Mouse (Mus musculus) CH12.LX (cell line): ENCODE data around the gene Rccd1. TPM values are rescaled to one million over a fixed set of nuclear protein-coding genes. Genes with fewer than 3 reads are reported as not detected.

Source experiments
- DNase-seq: peaks from one replicate; pipeline ENCODE4 v3.0.0-alpha.2; 2013; ENCODE audit errors: extremely low read depth
- H3K27ac ChIP-seq: 2 replicates; pipeline ENCODE4 v1.5.1; 2012; ENCODE audit warnings: low read depth, mild to moderate bottlenecking, control low read depth, moderate library complexity; ENCODE audit not compliant: insufficient read depth
- H3K27me3 ChIP-seq: replicated peaks from 2 replicates; pipeline ENCODE3; 2012; ENCODE audit warnings: inconsistent platforms
- H3K36me3 ChIP-seq, 2 experiments: replicated peaks in 1 of 2; 2 replicates each; pipeline versions ENCODE3 to v1.6.1; 2012; ENCODE audit warnings: inconsistent platforms in 1 of 2, low read length in 1 of 2, mild to moderate bottlenecking in 1 of 2, mixed read lengths in 1 of 2, moderate library complexity in 1 of 2; ENCODE audit not compliant: control insufficient read depth in 1 of 2, insufficient read depth in 1 of 2
- H3K4me1 ChIP-seq, 2 experiments: 2 replicates each; pipeline ENCODE4 v1.6.1; 2012; ENCODE audit warnings: inconsistent platforms in 1 of 2, moderate library complexity in 1 of 2; ENCODE audit not compliant: insufficient read depth in 2 of 2, control insufficient read depth in 1 of 2
- H3K4me2 ChIP-seq: 2 replicates; pipeline ENCODE4 v1.6.1; 2012; ENCODE audit warnings: low read depth, mild to moderate bottlenecking, control low read depth; ENCODE audit not compliant: poor library complexity, insufficient read depth, severe bottlenecking
- H3K4me3 ChIP-seq, 3 experiments: fragments of 150-350 bp in 1 of 3; sonication (generic) in 1 of 3; replicated peaks in 1 of 3; 2 replicates each; pipeline versions ENCODE3 to v1.5.1; 2011 to 2012; ENCODE audit warnings: low read depth in 2 of 3, low read length in 2 of 3, mild to moderate bottlenecking in 2 of 3, moderate library complexity in 2 of 3, control low read depth in 1 of 3, improper control_type of control experiment in 1 of 3, inconsistent platforms in 1 of 3, mixed read lengths in 1 of 3; ENCODE audit not compliant: poor library complexity in 1 of 3
- H3K79me2 ChIP-seq: replicated peaks from 2 replicates; pipeline ENCODE4 v1.6.1; 2012; ENCODE audit warnings: mild to moderate bottlenecking, moderate library complexity; ENCODE audit not compliant: control insufficient read depth, poor library complexity, insufficient read depth, severe bottlenecking; ENCODE audit errors: extremely low read depth
- H3K9ac ChIP-seq: 2 replicates; pipeline ENCODE4 v1.6.1; 2012; ENCODE audit warnings: low read depth, mild to moderate bottlenecking, control low read depth, moderate library complexity; ENCODE audit not compliant: insufficient read depth
- H3K9me3 ChIP-seq: replicated peaks from 2 replicates; pipeline ENCODE3; 2012; ENCODE audit warnings: low read length, inconsistent platforms, mixed read lengths
- BHLHE40 ChIP-seq: IDR thresholded peaks from 2 replicates; pipeline ENCODE4 v1.6.1; 2011; ENCODE audit warnings: mild to moderate bottlenecking, low read depth, low read length, improper control_type of control experiment
- CHD1 ChIP-seq: IDR thresholded peaks from 2 replicates; pipeline ENCODE4 v1.6.1; 2012; ENCODE audit warnings: low read depth, low read length, improper control_type of control experiment, inconsistent platforms
- CHD2 ChIP-seq: IDR thresholded peaks from 2 replicates; pipeline ENCODE4 v1.6.1; 2011; ENCODE audit warnings: low read length, improper control_type of control experiment
- CTCF ChIP-seq, 2 experiments: IDR thresholded peaks in 1 of 2; conservative IDR thresholded peaks in 1 of 2; 2 replicates each; pipeline ENCODE4 v1.5.1; 2011 to 2012; ENCODE audit warnings: low read depth in 2 of 2, low read length in 2 of 2, improper control_type of control experiment in 1 of 2, inconsistent platforms in 1 of 2, mild to moderate bottlenecking in 1 of 2, moderate library complexity in 1 of 2
- E2F4 ChIP-seq: IDR thresholded peaks from 2 replicates; pipeline ENCODE4 v1.6.1; 2011; ENCODE audit warnings: low read depth, low read length, improper control_type of control experiment; ENCODE audit not compliant: insufficient replicate concordance
- ELF1 ChIP-seq: IDR thresholded peaks from 2 replicates; pipeline ENCODE4 v1.6.1; 2014; ENCODE audit warnings: low read depth, mild to moderate bottlenecking, inconsistent platforms, low read length, improper control_type of control experiment
- ETS1 ChIP-seq: conservative IDR thresholded peaks from 2 replicates; pipeline ENCODE4 v1.6.1; 2012; ENCODE audit warnings: low read depth, mild to moderate bottlenecking, inconsistent platforms, low read length, improper control_type of control experiment, moderate library complexity
- GABPA ChIP-seq: IDR thresholded peaks from 2 replicates; pipeline ENCODE4 v1.6.1; 2012; ENCODE audit warnings: low read depth, low read length, improper control_type of control experiment, inconsistent platforms; ENCODE audit not compliant: insufficient replicate concordance
- HCFC1 ChIP-seq: IDR thresholded peaks from 2 replicates; pipeline ENCODE4 v1.6.1; 2012; ENCODE audit warnings: low read depth, mild to moderate bottlenecking, inconsistent platforms, low read length, improper control_type of control experiment
- JUND ChIP-seq: conservative IDR thresholded peaks from 2 replicates; pipeline ENCODE4 v1.6.1; 2011; ENCODE audit warnings: low read depth, low read length, improper control_type of control experiment
- MAFK ChIP-seq: IDR thresholded peaks from 2 replicates; pipeline ENCODE4 v1.6.1; 2011; ENCODE audit warnings: low read length, improper control_type of control experiment; ENCODE audit not compliant: insufficient replicate concordance
- MEF2A ChIP-seq: IDR thresholded peaks from 2 replicates; pipeline ENCODE4 v1.6.1; 2014; ENCODE audit warnings: low read depth, mild to moderate bottlenecking, inconsistent platforms, low read length, improper control_type of control experiment, borderline replicate concordance
- MXI1 ChIP-seq: IDR thresholded peaks from 2 replicates; pipeline ENCODE4 v1.6.1; 2011; ENCODE audit warnings: mild to moderate bottlenecking, low read depth, low read length, improper control_type of control experiment
- MYC ChIP-seq: IDR thresholded peaks from 2 replicates; pipeline ENCODE4 v1.6.1; 2011; ENCODE audit warnings: low read depth, mild to moderate bottlenecking, improper control_type of control experiment, low read length
- NRF1 ChIP-seq: IDR thresholded peaks from 2 replicates; pipeline ENCODE4 v1.6.1; 2014; ENCODE audit warnings: low read depth, mild to moderate bottlenecking, inconsistent platforms, low read length, improper control_type of control experiment, moderate library complexity
- PAX5 ChIP-seq: IDR thresholded peaks from 2 replicates; pipeline ENCODE4 v1.6.1; 2012; ENCODE audit warnings: low read length, inconsistent platforms, mixed read lengths
- POLR2A ChIP-seq: IDR thresholded peaks from 2 replicates; pipeline ENCODE4 v1.6.1; 2011; ENCODE audit warnings: low read depth, mild to moderate bottlenecking, improper control_type of control experiment, low read length
- POLR2AphosphoS2 ChIP-seq: IDR thresholded peaks from 2 replicates; pipeline ENCODE4 v1.6.1; 2011; ENCODE audit warnings: low read depth, low read length, improper control_type of control experiment
- RCOR1 ChIP-seq: conservative IDR thresholded peaks from 2 replicates; pipeline ENCODE4 v1.6.1; 2012; ENCODE audit warnings: low read depth, mild to moderate bottlenecking, inconsistent platforms, low read length, improper control_type of control experiment
- SIN3A ChIP-seq: IDR thresholded peaks from 2 replicates; pipeline ENCODE4 v1.6.1; 2012; ENCODE audit warnings: low read length, improper control_type of control experiment, inconsistent platforms
- UBTF ChIP-seq: IDR thresholded peaks from 2 replicates; pipeline ENCODE4 v1.6.1; 2012; ENCODE audit warnings: low read depth, mild to moderate bottlenecking, inconsistent platforms, low read length, improper control_type of control experiment, moderate library complexity
- USF1 ChIP-seq: IDR thresholded peaks from 2 replicates; pipeline ENCODE4 v1.6.1; 2014; ENCODE audit warnings: low read depth, mild to moderate bottlenecking, inconsistent platforms, low read length, improper control_type of control experiment
- ZC3H11A ChIP-seq: IDR thresholded peaks from 2 replicates; pipeline ENCODE4 v1.6.1; 2012; ENCODE audit warnings: low read depth, mild to moderate bottlenecking, inconsistent platforms, low read length, improper control_type of control experiment
- dilution Hi-C: fragments of 300-500 bp; cut with MboI; formaldehyde crosslinking; loops from 2 replicates; pipeline ENCODE4 v1.14.3; 2020; ENCODE audit warnings: low sequenced_read_pairs; ENCODE audit not compliant: extremely low pct_unique_long_range_greater_than_20kb, extremely low pct_ligation_motif_present
- in situ Hi-C: fragments of 300-500 bp; cut with MboI; formaldehyde crosslinking; loops from 3 replicates; pipeline ENCODE4 v1.14.3; 2019; ENCODE audit warnings: low sequenced_read_pairs, low pct_ligation_motif_present, low pct_unique_long_range_greater_than_20kb, mixed read lengths
- polyA plus RNA-seq: library from polyadenylated mRNA; unstranded; fragments of >175 nt; gene quantifications from 2 replicates; pipeline ENCODE4 v1.2.1, GENCODE M21; 2012; ENCODE audit warnings: low read depth; ENCODE audit not compliant: insufficient read length
- total RNA-seq, 2 experiments: library from RNA; depleted of rRNA; stranded (reverse); fragments of 300-350 nt in 1 of 2; fragments of >200 nt in 1 of 2; gene quantifications; 2 replicates each; pipeline ENCODE4 v1.2.3; 2012 to 2014

Gene Rccd1
- total and polyA plus RNA-seq, 3 experiments = 17.4 to 18.5 (median 18.3) TPM

GRCm38 (mm10) chr7:80252886-80253285 is 71.4 kb downstream of the Rccd1 start:
- dilution Hi-C loops (no loop called here), in situ Hi-C loops (loop anchor here (25.0 kb wide), 1 partner anchor 241 kb away; the partner anchor contains the start of gene Zfp710)
- H3K4me3 ChIP-seq = no peak overlapping the region
- H3K27ac ChIP-seq = no peak overlapping the region
- no peak overlapping the region for H3K4me2 ChIP-seq
- no peak overlapping the region for H3K9ac ChIP-seq
- DNase-seq = no peak
- H3K36me3 ChIP-seq = no peaks in the 10 kb centered on the region
- H3K4me1 ChIP-seq = peaks cover 2 to 14% of the 10 kb centered on the region in 2 experiments; a peak in 3 of 4 replicates
- peaks cover 3% of the 10 kb centered on the region for H3K27me3 ChIP-seq
- H3K9me3 ChIP-seq = no peaks in the 10 kb centered on the region
- TF ChIP-seq ELF1 = no peak
- no peak for TF ChIP-seq USF1
- TF ChIP-seq SIN3A = no peak
- TF ChIP-seq MYC = no peak
- TF ChIP-seq MAFK = no peak
- TF ChIP-seq CTCF (conservative IDR thresholded peaks at IDR 0.05 in 1 of 2, IDR thresholded peaks at IDR 0.05 in 1 of 2; ENCODE audit: low read depth in 2 of 2, low read length in 2 of 2) = no peak
- TF ChIP-seq MXI1 = no peak
- TF ChIP-seq BHLHE40 = no peak
- TF ChIP-seq CHD2 = no peak
- TF ChIP-seq E2F4 = no peak
- no peak for TF ChIP-seq ETS1
- TF ChIP-seq RCOR1 = no peak
- TF ChIP-seq MEF2A = no peak
- TF ChIP-seq POLR2A = no peak
- TF ChIP-seq ZC3H11A = no peak
- TF ChIP-seq, all 38 proteins: peak for 0
- H3K79me2 ChIP-seq = no peaks in the 10 kb centered on the region

GRCm38 (mm10) chr7:80252437-80252836 is 71.8 kb downstream of the Rccd1 start:
- Histone ChIP-seq H3K9me3 (no peaks in the 10 kb centered on the region), H3K27me3 (peaks cover 5% of the 10 kb centered on the region)
- in situ Hi-C loops = loop anchor here (25.0 kb wide), 1 partner anchor 240 kb away; the partner anchor contains the start of gene Zfp710
- TF ChIP-seq CHD2 (no peak), NRF1 (no peak), ELF1 (no peak), ETS1 (no peak), PAX5 (no peak), JUND (no peak), CTCF (conservative IDR thresholded peaks at IDR 0.05 in 1 of 2, IDR thresholded peaks at IDR 0.05 in 1 of 2; ENCODE audit: low read depth in 2 of 2, low read length in 2 of 2) (no peak), SIN3A (no peak), ZC3H11A (no peak), GABPA (no peak), CHD1 (no peak), MXI1 (no peak), POLR2A (no peak), HCFC1 (no peak), POLR2AphosphoS2 (no peak), UBTF (no peak)
- TF ChIP-seq, all 38 proteins: peak for 0
- Histone ChIP-seq H3K4me3 (no peak overlapping the region), H3K9ac (no peak overlapping the region), H3K27ac (no peak overlapping the region), H3K36me3 (no peaks in the 10 kb centered on the region), H3K4me2 (no peak overlapping the region), H3K79me2 (no peaks in the 10 kb centered on the region), H3K4me1 (peaks cover 2 to 14% of the 10 kb centered on the region in 2 experiments; a peak in 3 of 4 replicates)
- no peak for DNase-seq
- dilution Hi-C loops = no loop called here
